Mouse (Mus musculus) olfactory bulb, adult 2 months (tissue): ENCODE measurements around the gene Sec1. TPM values are rescaled to one million over a fixed set of nuclear protein-coding genes. Genes with fewer than 3 reads are reported as not detected.

Experiments used
- H3K27ac ChIP-seq: fragments of 200-500 bp; 2 replicates; pipeline ENCODE4 v1.5.1; 2012; ENCODE audit warnings: low read depth, low read length; ENCODE audit not compliant: insufficient read depth
- H3K4me1 ChIP-seq: fragments of 200-500 bp; 2 replicates; pipeline ENCODE4 v1.6.1; 2012; ENCODE audit warnings: low read length; ENCODE audit not compliant: control insufficient read depth, insufficient read depth
- H3K4me3 ChIP-seq: fragments of 200-500 bp; 2 replicates; pipeline ENCODE4 v1.5.1; 2012; ENCODE audit warnings: mild to moderate bottlenecking, low read depth, low read length, moderate library complexity; ENCODE audit not compliant: insufficient read depth
- CTCF ChIP-seq: fragments of 200-500 bp; IDR thresholded peaks from 2 replicates; pipeline ENCODE4 v1.5.1; 2012; ENCODE audit warnings: low read depth, mild to moderate bottlenecking, low read length, moderate library complexity; ENCODE audit not compliant: insufficient read depth
- POLR2A ChIP-seq: fragments of 200-500 bp; IDR thresholded peaks from 2 replicates; pipeline ENCODE4 v1.6.1; 2012; ENCODE audit warnings: mild to moderate bottlenecking, low read depth, low read length, moderate library complexity; ENCODE audit not compliant: insufficient read depth
- WGBS: fragments of 180-500 bp; shearing (Covaris S2); methylation state at CpG from one replicate; pipeline ENCODE4 v1.1.7; 2018; 5-methylcytosine and 5-hydroxymethylcytosine counted together
- polyA plus RNA-seq: library from polyadenylated mRNA; stranded (reverse); fragments of >200 nt; gene quantifications from 2 replicates; pipeline ENCODE4 v1.2.4, GENCODE M21; 2012; ENCODE audit warnings: low replicate concordance; ENCODE audit not compliant: missing spikeins, insufficient read depth, insufficient read length

Gene Sec1
- polyA plus RNA-seq, 1 experiment: not detected

DNA sequence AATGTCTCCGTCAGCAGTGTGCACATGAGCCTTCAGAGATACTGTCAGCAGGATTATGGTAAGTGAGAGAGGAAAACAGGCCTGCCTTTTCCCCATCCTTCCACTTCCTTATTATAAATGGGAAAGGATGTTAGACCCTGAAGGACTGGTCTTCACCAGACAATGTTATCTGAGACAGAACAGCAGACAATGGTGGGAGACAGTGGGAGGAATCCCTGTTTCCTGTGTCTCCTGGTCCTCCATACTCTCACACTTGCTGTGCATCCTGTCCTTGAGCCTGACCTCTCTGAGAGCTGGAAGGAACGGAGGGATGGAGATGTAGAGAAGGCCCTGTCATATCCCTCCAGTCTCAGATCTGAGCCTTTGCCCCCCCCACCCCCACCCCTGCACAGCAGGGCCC lies 1.8 kb downstream of the Sec1 start:
- no peak overlapping the region for H3K4me3 ChIP-seq
- peaks cover 17% of the 10 kb centered on the region for H3K4me1 ChIP-seq
- TF ChIP-seq CTCF (no peak), POLR2A (no peak)
- 87% methylated on average over 2 of the region's 2 CpGs for WGBS
- H3K27ac ChIP-seq: no peak overlapping the region

DNA sequence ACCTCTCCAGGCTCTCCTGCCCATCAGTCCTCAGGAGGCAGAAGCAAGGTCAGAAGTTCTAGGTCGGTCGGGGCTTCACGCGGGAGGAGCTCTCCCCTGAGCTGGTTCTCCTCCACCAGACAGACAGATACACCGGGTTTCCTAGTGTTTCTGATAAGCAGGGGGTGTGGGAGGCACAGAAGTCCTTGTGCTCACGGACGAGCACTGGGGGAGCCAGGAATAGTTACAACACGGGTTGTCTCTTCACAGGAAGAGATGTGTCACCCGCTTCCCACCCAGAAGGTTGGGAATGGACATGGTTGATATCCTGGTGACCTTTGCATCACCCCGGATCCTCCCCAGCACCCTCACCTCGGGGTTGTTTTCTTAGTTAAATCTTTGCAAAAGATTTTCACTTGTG lies 4.4 kb downstream of the Sec1 start:
- WGBS: 38% methylated on average over 11 of the region's 11 CpGs
- Histone ChIP-seq H3K27ac (no peak overlapping the region), H3K4me3 (no peak overlapping the region), H3K4me1 (peaks cover 15% of the 10 kb centered on the region)
- TF ChIP-seq CTCF (no peak), POLR2A (no peak)

DNA sequence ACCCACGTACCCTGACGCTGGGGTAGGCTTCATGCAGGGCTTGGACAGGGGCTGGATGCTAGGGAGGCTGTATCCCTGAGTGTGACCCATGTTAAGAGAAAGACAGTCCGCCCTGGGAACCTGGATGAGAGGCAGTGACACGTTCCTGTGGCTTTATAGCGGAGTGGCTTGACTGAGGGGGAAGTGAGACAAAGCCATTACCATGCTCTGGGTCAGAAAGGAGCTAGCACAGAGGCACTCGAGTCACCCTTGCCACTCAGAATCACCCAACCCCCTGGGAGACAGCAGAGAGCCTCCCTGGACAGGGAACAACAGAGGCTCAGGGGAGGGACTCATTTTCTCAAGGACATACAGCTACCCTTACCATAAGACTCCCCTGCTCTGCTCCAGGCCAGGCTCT lies 5.1 kb downstream of the Sec1 start:
- H3K27ac ChIP-seq: no peak overlapping the region
- H3K4me1 ChIP-seq: peaks cover 13% of the 10 kb centered on the region
- 79% methylated on average over 6 of the region's 6 CpGs for WGBS
- TF ChIP-seq CTCF (no peak), POLR2A (no peak)
- no peak overlapping the region for H3K4me3 ChIP-seq

DNA sequence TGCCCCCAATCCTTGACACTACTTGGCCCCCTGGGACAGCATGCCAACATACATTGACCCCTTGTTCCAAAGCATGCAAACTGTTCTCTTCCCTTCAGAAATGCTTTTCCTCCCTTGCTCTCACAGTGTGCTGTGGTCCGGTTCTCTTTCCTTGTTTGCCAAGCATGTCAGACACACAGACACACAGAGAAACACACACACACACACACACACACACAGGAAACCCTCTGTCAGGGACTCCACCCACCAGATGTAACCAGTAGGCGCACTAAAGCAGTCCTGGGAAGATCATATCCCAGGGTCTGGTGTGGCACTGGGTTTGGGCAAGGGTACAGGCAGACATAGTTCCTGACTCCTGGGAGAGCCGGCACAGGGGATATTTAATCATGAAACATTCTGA lies 7.4 kb downstream of the Sec1 start:
- Histone ChIP-seq H3K4me3 (no peak overlapping the region), H3K27ac (no peak overlapping the region), H3K4me1 (peaks cover 20% of the 10 kb centered on the region)
- no peak for TF ChIP-seq POLR2A
- TF ChIP-seq CTCF: no peak
- 83% methylated on average over 3 of the region's 3 CpGs for WGBS

DNA sequence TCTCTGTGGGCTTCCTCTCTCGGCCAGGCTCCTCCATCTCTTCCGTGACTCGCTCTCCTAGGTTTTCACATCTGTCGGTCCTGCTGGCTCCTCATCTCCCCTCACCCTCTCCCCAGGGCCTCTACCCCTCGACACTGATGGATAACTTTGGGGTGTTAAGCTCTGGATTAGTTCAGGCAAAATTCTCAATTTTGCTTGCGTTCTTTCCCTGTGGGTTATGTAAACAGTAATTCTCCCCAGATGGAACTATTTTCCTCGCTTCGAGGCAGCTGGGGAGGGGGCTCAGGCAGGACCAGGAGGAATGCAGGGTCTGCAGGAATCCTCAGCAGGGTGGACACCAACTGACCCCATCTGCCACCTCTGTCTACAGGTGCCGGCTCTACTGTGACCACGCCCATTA lies 8.4 kb downstream of the Sec1 start:
- Histone ChIP-seq H3K27ac (no peak overlapping the region), H3K4me1 (peaks cover 17% of the 10 kb centered on the region), H3K4me3 (no peak overlapping the region)
- WGBS: 74% methylated on average over 10 of the region's 10 CpGs
- TF ChIP-seq POLR2A (no peak), CTCF (no peak)

DNA sequence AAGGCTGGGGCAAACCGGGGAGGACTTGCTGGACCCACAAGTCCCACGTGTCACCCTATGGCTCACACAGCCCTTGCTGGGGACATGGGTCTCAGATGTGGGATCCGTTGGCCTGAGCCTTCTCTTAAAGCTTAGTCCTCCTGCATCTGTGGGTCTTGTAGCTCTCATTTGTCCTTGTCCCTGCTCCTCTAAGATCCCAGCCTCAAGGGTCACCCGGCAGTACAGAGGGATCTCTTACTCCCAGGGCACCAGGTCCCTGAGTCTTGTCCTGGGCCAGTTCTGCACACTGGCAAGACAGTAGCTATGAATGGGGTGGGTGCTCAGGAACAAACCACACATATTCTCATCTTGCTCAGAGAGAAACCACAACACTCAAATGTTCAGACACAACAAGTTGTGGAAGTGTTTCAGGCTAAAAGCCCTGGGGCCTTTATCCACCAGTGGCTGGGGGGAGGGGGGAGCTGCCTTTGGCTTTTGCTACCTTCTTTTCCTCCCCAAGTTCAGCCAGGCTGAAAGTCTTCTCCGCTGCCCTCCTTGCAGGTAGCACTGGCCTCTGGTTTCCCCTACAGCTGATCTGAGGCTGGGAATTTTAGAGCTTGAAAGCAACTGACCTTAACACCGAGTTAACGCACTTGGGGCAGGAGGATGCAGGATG lies 10.7 kb downstream of the Sec1 start, which contains the start of gene Ntn5:
Gene Ntn5 (plus strand): TSS at position 627 of the 655 bp plus-strand sequence.
- TF ChIP-seq CTCF (no peak), POLR2A (no peak)
- Histone ChIP-seq H3K4me3 (no peak within 1 kb of the TSS), H3K27ac (no peak within 1 kb of the TSS), H3K4me1 (peaks cover 7% of the 10 kb centered on the region)
- 82% methylated on average over 7 of the region's 7 CpGs for WGBS

DNA sequence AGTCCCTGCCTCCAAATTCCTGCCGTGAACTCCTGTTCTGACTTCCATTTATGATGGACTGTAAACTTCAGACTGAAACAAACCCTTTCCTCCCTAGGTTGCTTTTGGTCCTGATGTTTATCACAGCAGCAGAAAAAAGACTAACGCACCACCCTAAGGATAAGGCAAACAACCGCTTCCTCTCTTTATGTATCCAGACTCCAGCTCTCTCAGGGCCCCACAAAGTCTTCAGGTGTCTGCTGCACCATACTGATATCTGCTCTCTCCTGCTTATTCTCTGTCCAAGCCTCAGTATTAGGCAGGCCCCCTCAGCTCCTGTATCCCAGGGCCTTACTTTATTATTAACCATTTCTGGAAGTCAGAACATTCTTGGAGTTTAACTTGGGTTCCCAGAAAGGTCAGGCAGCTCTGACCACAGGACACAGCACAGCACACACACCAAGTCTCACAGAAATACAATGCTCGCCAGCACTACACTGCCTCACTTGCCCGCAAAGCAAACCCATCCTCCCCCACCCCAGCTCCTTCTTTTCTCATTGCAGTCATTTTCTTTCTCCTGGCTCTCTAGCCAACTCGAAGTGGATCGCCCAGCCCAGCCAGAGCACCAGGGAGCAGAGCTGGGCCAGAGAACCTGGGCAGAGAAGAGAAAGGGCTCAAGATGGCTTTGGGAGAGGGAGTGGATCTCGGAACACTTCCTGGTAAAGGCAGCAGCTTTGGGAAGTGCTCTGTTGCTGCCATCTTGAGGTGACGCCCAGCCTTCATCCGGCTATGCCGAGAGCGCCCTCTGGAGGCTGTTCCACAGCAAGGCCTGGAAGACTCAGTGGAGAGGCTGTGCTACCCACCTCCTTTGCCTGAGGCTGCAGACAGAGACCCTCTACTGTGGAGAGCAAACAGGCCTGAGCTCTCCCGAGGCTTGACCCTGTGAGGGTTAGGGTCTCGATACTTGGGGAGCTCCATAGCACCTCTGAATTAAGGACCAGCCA lies 11.8 kb downstream of the Sec1 start:
- Histone ChIP-seq H3K4me3 (peak overlapping the region; percentile 38), H3K27ac (peak overlapping the region; percentile 64; the same call in 1 of the 2 replicates), H3K4me1 (peaks cover 7% of the 10 kb centered on the region)
- TF ChIP-seq CTCF: peak; percentile 94
- no peak for TF ChIP-seq POLR2A
- 29% methylated on average over 14 of the region's 14 CpGs for WGBS

DNA sequence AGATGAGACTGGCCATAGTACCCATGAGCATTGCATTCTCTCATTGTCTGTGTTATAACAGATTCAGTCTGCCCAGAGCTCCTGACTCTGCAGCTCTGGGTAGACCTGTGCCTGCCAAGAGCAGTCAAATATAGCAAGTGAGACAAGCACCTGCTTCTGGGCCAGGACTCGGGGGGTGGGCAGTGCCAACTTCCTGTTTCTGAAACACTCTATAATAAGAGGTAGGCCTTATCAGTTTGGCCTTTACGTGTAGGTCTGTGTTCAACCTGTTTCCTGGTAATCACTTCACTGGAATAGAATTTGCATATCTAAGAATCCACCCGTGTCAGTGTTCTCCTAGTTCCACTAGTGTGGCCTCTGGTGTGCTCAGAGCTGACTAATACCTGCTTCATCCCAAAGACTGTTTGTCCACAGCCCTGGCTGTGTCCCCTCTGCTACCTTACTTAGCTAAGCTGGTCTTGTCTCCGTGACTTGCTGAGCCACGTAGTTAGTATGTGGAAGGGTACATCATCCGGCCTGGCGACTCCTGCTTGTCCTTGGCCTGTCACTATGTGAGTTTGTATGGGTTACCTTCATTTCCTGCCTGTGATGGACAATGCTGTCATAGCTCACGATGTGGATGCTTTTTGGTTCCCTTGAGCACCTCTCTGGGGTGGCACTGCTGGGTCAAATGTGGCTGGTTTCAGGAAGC lies 13.0 kb downstream of the Sec1 start:
- Histone ChIP-seq H3K4me3 (no peak overlapping the region), H3K27ac (no peak overlapping the region), H3K4me1 (peaks cover 7% of the 10 kb centered on the region)
- 88% methylated on average over 8 of the region's 8 CpGs for WGBS
- TF ChIP-seq POLR2A (no peak), CTCF (no peak)

DNA sequence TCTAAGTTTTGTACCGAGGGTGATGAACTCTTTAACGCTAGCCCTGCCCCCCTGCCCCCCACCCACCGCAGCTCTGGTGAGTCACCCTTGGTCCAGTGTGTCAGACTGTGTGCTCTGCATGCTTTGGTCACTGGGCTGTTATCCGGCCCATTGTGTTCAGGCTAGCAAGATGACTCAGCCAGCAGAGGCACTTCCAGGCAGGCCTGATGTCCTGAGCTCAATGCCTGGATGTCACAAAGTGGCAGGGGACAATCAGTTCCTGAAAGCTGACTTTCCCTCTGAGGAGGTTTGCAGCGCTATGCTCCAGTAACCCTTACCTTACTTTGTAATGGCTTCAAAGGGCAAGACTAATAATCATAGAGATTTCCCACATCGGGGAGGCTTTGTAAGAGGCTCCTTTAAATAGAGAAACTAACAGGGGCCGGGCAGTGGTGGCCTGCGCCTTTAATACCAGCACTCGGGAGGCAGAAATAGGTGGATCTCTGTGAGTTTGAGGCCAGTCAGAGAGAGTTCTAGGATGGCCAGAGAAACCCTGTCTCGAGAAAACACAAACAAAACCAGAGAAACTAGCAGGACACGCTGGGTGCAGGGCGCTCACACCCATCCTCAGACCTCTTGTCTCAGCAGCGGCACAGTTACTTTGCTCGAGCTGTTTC lies 14.1 kb downstream of the Sec1 start:
- H3K27ac ChIP-seq: no peak overlapping the region
- WGBS: 73% methylated on average over 14 of the region's 14 CpGs
- peaks cover 7% of the 10 kb centered on the region for H3K4me1 ChIP-seq
- no peak overlapping the region for H3K4me3 ChIP-seq
- no peak for TF ChIP-seq CTCF
- TF ChIP-seq POLR2A: no peak
